Mouse (Mus musculus): Measurements from ENCODE around the gene Efcab12. TPM values are rescaled to one million over a fixed set of nuclear protein-coding genes. Genes with fewer than 3 reads are reported as not detected.

Gene Efcab12
- polyA plus RNA-seq, 1 experiment from 2014 or later, result 1.9 TPM

GRCm38 (mm10) chr6:115772201-115772600, 66.0 kb downstream of the Efcab12 start:
- Histone ChIP-seq H3K9me3 (no peaks in the 10 kb centered on the region; the same call in 1 of the 2 replicates), H3K4me3 (no peak overlapping the region), H3K4me1 (peaks cover 38% of the 10 kb centered on the region), H3K36me3 (replicated peaks) (peaks cover 10% of the 10 kb centered on the region; the same call in 1 of the 2 replicates), H3K27me3 (ENCODE audit: poor library complexity, severe bottlenecking) (no peaks in the 10 kb centered on the region), H3K27ac (no peak overlapping the region)
- DNase-seq (ENCODE audit: extremely low spot score, low spot score), result no peak
- 80% methylated on average over 6 of the region's 6 CpGs for whole genome bisulfite sequencing

GRCm38 (mm10) chr6:115770852-115771251, 67.4 kb downstream of the Efcab12 start:
- WGBS, result 89% methylated on average over 4 of the region's 4 CpGs
- Histone ChIP-seq H3K36me3 (replicated peaks) (no peaks in the 10 kb centered on the region), H3K27ac (no peak overlapping the region), H3K4me3 (no peak overlapping the region), H3K9me3 (no peaks in the 10 kb centered on the region; the same call in 1 of the 2 replicates), H3K4me1 (peaks cover 25% of the 10 kb centered on the region), H3K27me3 (ENCODE audit: poor library complexity, severe bottlenecking) (no peaks in the 10 kb centered on the region)
- no peak for DNase-seq (ENCODE audit: extremely low spot score, low spot score)

- no peak for DNase-seq (ENCODE audit: extremely low spot score, low spot score)
- WGBS, result 85% methylated on average over 20 of the region's 20 CpGs
- Histone ChIP-seq H3K27ac (no peak overlapping the region), H3K36me3 (replicated peaks) (no peaks in the 10 kb centered on the region), H3K9me3 (no peaks in the 10 kb centered on the region; the same call in 1 of the 2 replicates), H3K27me3 (ENCODE audit: poor library complexity, severe bottlenecking) (no peaks in the 10 kb centered on the region), H3K4me3 (no peak overlapping the region), H3K4me1 (peaks cover 20% of the 10 kb centered on the region)
Observed at GRCm38 (mm10) chr6:115770059-115770670, 68.0 kb downstream of the Efcab12 start.

GRCm38 (mm10) chr6:115768207-115768606, 70.0 kb downstream of the Efcab12 start:
- H3K4me1 ChIP-seq, result peaks cover 25% of the 10 kb centered on the region
- H3K27me3 ChIP-seq (ENCODE audit: poor library complexity, severe bottlenecking), result no peaks in the 10 kb centered on the region
- DNase-seq (ENCODE audit: extremely low spot score, low spot score), result no peak
- no peaks in the 10 kb centered on the region; the same call in 1 of the 2 replicates for H3K9me3 ChIP-seq
- no peak overlapping the region for H3K27ac ChIP-seq
- H3K4me3 ChIP-seq, result no peak overlapping the region
- WGBS, result 88% methylated on average over 4 of the region's 4 CpGs
- no peaks in the 10 kb centered on the region for H3K36me3 ChIP-seq (replicated peaks)

- Histone ChIP-seq H3K27ac (peak overlapping the region; percentile 48; the same call in 1 of the 2 replicates), H3K4me3 (no peak overlapping the region), H3K4me1 (peaks cover 32% of the 10 kb centered on the region), H3K9me3 (no peaks in the 10 kb centered on the region; the same call in 1 of the 2 replicates), H3K36me3 (replicated peaks) (no peaks in the 10 kb centered on the region), H3K27me3 (ENCODE audit: poor library complexity, severe bottlenecking) (no peaks in the 10 kb centered on the region)
- DNase-seq (ENCODE audit: extremely low spot score, low spot score), result no peak
- WGBS, result 57% methylated on average over 9 of the region's 9 CpGs
Observed at GRCm38 (mm10) chr6:115767357-115767756, 70.9 kb downstream of the Efcab12 start.

GRCm38 (mm10) chr6:115764179-115764578, 74.0 kb downstream of the Efcab12 start:
- Histone ChIP-seq H3K4me3 (peak overlapping the region; percentile 26), H3K27ac (peak overlapping the region; percentile 87)
- 13% methylated on average over 7 of the region's 7 CpGs for WGBS

GRCm38 (mm10) chr6:115761995-115762756, 76.0 kb downstream of the Efcab12 start, which contains the start of gene Tmem40:
TSS of gene Tmem40 (minus strand) at chr6:115762410.
- Histone ChIP-seq H3K27ac (peak within 1 kb of the TSS; percentile 87), H3K4me1 (peaks cover 53% of the 10 kb centered on the region), H3K9me3 (peaks cover 3% of the 10 kb centered on the region), H3K4me3 (peak within 1 kb of the TSS; percentile 36), H3K27me3 (ENCODE audit: poor library complexity, severe bottlenecking) (no peaks in the 10 kb centered on the region), H3K36me3 (replicated peaks) (no peaks in the 10 kb centered on the region)
- 3% methylated on average over 9 of the region's 9 CpGs for WGBS
- peak; percentile 73 for DNase-seq (ENCODE audit: extremely low spot score, low spot score)

More at GRCm38 (mm10) chr6:115764179-115764578, 74.0 kb downstream of the Efcab12 start:
- H3K36me3 ChIP-seq (replicated peaks), result no peaks in the 10 kb centered on the region
- H3K4me1 ChIP-seq, result peaks cover 52% of the 10 kb centered on the region
- peaks cover 3% of the 10 kb centered on the region for H3K9me3 ChIP-seq
- no peaks in the 10 kb centered on the region for H3K27me3 ChIP-seq (ENCODE audit: poor library complexity, severe bottlenecking)
- peak; percentile 78 for DNase-seq (ENCODE audit: extremely low spot score, low spot score)

- no peak for DNase-seq (ENCODE audit: extremely low spot score, low spot score)
- Histone ChIP-seq H3K4me1 (peaks cover 53% of the 10 kb centered on the region), H3K36me3 (replicated peaks) (no peaks in the 10 kb centered on the region), H3K9me3 (peaks cover 3% of the 10 kb centered on the region), H3K27me3 (ENCODE audit: poor library complexity, severe bottlenecking) (no peaks in the 10 kb centered on the region), H3K27ac (peak overlapping the region; percentile 65), H3K4me3 (no peak overlapping the region)
- WGBS, result 69% methylated on average over 4 of the region's 4 CpGs
Observed at GRCm38 (mm10) chr6:115760982-115761381, 77.2 kb downstream of the Efcab12 start.

Small RNA genes within 50 kb of the gene (microRNA-seq; reads per million reads assigned to microRNA genes)
- 1.2 reads per million for gene Mir7660

Other genes starting within 250 kb of the Efcab12 start
- 0.06 and 0.40 TPM in 2 replicates for gene Mkrn2os, start 245.8 kb downstream of the Efcab12 start, polyA plus RNA-seq (2016; fragmentation: Nextera tagmentation; extraction: Ambion mirVana)
- 27.5 and 29.3 TPM in 2 replicates for gene Mkrn2, start 236.5 kb downstream of the Efcab12 start, polyA plus RNA-seq (2016; fragmentation: Nextera tagmentation; extraction: Ambion mirVana)
- 119 and 121 TPM in 2 replicates for gene Raf1, start 161.8 kb downstream of the Efcab12 start, polyA plus RNA-seq (2016; fragmentation: Nextera tagmentation; extraction: Ambion mirVana)
- gene Tmem40, start 76.0 kb downstream of the Efcab12 start, polyA plus RNA-seq (2016; fragmentation: Nextera tagmentation; extraction: Ambion mirVana), result 0.97 and 1.5 TPM in 2 replicates
- 59.5 and 65.2 TPM in 2 replicates for gene Cand2, start 63.9 kb downstream of the Efcab12 start, polyA plus RNA-seq (2016; fragmentation: Nextera tagmentation; extraction: Ambion mirVana)
- 1,831 and 1,874 TPM in 2 replicates for gene Rpl32, start 29.7 kb downstream of the Efcab12 start, polyA plus RNA-seq (2016; fragmentation: Nextera tagmentation; extraction: Ambion mirVana)
- gene Mbd4, start 15.0 kb upstream of the Efcab12 start, polyA plus RNA-seq (2016; fragmentation: Nextera tagmentation; extraction: Ambion mirVana), result 36.2 and 39.2 TPM in 2 replicates
- gene Ift122, start 15.1 kb upstream of the Efcab12 start, polyA plus RNA-seq (2016; fragmentation: Nextera tagmentation; extraction: Ambion mirVana), result 31.0 TPM in 2 replicates
- gene Rho, start 93.3 kb upstream of the Efcab12 start, polyA plus RNA-seq (2016; fragmentation: Nextera tagmentation; extraction: Ambion mirVana), result 0.06 and 0.10 TPM in 2 replicates
- gene H1foo, start 106.5 kb upstream of the Efcab12 start, polyA plus RNA-seq (2016; fragmentation: Nextera tagmentation; extraction: Ambion mirVana), result not detected in 2 replicates
- gene Plxnd1, start 156.6 kb upstream of the Efcab12 start, polyA plus RNA-seq (2016; fragmentation: Nextera tagmentation; extraction: Ambion mirVana), result 23.9 and 28.0 TPM in 2 replicates

All from forebrain, embryonic 10.5 days (tissue).